Mouse (Mus musculus) myocyte (in vitro differentiated cells): ENCODE data around the gene Ctnnd1. TPM values are rescaled to one million over a fixed set of nuclear protein-coding genes. Genes with fewer than 3 reads are reported as not detected.
A peak's percentile ranks its signal among the peaks of the same experiment; 100 is the strongest.
"Not testable (repeated sequence)": the region's sequence is repeated elsewhere in the genome, so short reads cannot be mapped to it uniquely, and the experiment has no call there.

Experiments used
- H3K27me3 ChIP-seq: one replicate; pipeline ENCODE4 v1.6.1; 2011; ENCODE audit not compliant: control insufficient read depth, insufficient read depth, insufficient read length
- H3K36me3 ChIP-seq: one replicate; pipeline ENCODE4 v1.6.1; 2011; ENCODE audit not compliant: control insufficient read depth, insufficient read depth
- H3K4me2 ChIP-seq: one replicate; pipeline ENCODE4 v1.6.1; 2011; ENCODE audit warnings: low read depth, control low read depth
- H3K4me3 ChIP-seq: one replicate; pipeline ENCODE4 v1.5.1; 2011; ENCODE audit warnings: mild to moderate bottlenecking, control low read depth, moderate library complexity
- H3K79me2 ChIP-seq: one replicate; pipeline ENCODE4 v1.6.1; 2011; ENCODE audit not compliant: control insufficient read depth, insufficient read depth
- H3ac ChIP-seq: one replicate; pipeline ENCODE4 v1.6.1; 2011; ENCODE audit not compliant: control insufficient read depth, insufficient read length
- CEBPB ChIP-seq: IDR thresholded peaks from 2 replicates; pipeline ENCODE4 v1.6.1; 2011; ENCODE audit warnings: mild to moderate bottlenecking, moderate library complexity; ENCODE audit not compliant: poor library complexity, insufficient read depth, severe bottlenecking
- E2F4 ChIP-seq: IDR thresholded peaks from one replicate; pipeline ENCODE4 v1.6.1; 2011; ENCODE audit warnings: mild to moderate bottlenecking, control low read depth, moderate library complexity; ENCODE audit not compliant: insufficient read depth
- MAX ChIP-seq: IDR thresholded peaks from one replicate; pipeline ENCODE4 v1.6.1; 2011; ENCODE audit warnings: low read depth, mild to moderate bottlenecking, control low read depth
- MYOD1 ChIP-seq, 3 experiments: IDR thresholded peaks; one replicate each; pipeline ENCODE4 v1.6.1; 2011; ENCODE audit warnings: control low read depth in 2 of 3, low read depth in 2 of 3, mild to moderate bottlenecking in 2 of 3, moderate library complexity in 1 of 3; ENCODE audit not compliant: insufficient read length in 2 of 3, control insufficient read depth in 1 of 3
- MYOG ChIP-seq, 3 experiments: IDR thresholded peaks; one replicate each; pipeline ENCODE4 v1.6.1; 2011; ENCODE audit warnings: control low read depth in 2 of 3, low read depth in 2 of 3, mild to moderate bottlenecking in 2 of 3; ENCODE audit not compliant: insufficient read length in 2 of 3, control insufficient read depth in 1 of 3, insufficient read depth in 1 of 3
- POLR2A ChIP-seq: IDR thresholded peaks from one replicate; pipeline ENCODE4 v1.6.1; 2011; ENCODE audit warnings: low read depth, mild to moderate bottlenecking, control low read depth, moderate library complexity; ENCODE audit not compliant: insufficient read length
- POLR2AphosphoS2 ChIP-seq: IDR thresholded peaks from one replicate; pipeline ENCODE4 v1.6.1; 2011; ENCODE audit warnings: low read depth, control low read depth; ENCODE audit not compliant: insufficient read length
- REST ChIP-seq: IDR thresholded peaks from one replicate; pipeline ENCODE4 v1.6.1; 2011; ENCODE audit warnings: mild to moderate bottlenecking, control low read depth, moderate library complexity; ENCODE audit not compliant: insufficient read depth, insufficient read length
- SRF ChIP-seq: IDR thresholded peaks from one replicate; pipeline ENCODE4 v1.6.1; 2011; ENCODE audit warnings: low read depth; ENCODE audit not compliant: control insufficient read depth, insufficient read length
- TCF12 ChIP-seq: IDR thresholded peaks from one replicate; pipeline ENCODE4 v1.6.1; 2011; ENCODE audit warnings: mild to moderate bottlenecking, control low read depth; ENCODE audit not compliant: poor library complexity, insufficient read depth, severe bottlenecking
- TCF3 ChIP-seq: IDR thresholded peaks from one replicate; pipeline ENCODE4 v1.6.1; 2011; ENCODE audit warnings: low read depth, control low read depth; ENCODE audit not compliant: insufficient read length
- USF1 ChIP-seq: IDR thresholded peaks from one replicate; pipeline ENCODE4 v1.6.1; 2011; ENCODE audit warnings: low read depth, mild to moderate bottlenecking, control low read depth, moderate library complexity
- polyA plus RNA-seq: library from polyadenylated mRNA; unstranded; fragments of >200 nt; fragmentation: generic; extraction: Trizol; gene quantifications from one replicate; pipeline ENCODE4 v1.2.1, GENCODE M21; 2012; ENCODE audit warnings: missing spikeins

Ctnnd1 gene
- polyA plus RNA-seq, 1 experiment = 64.6 TPM

- no peaks in the 10 kb centered on the region for H3K36me3 ChIP-seq
- H3K79me2 ChIP-seq = peaks cover 31% of the 10 kb centered on the region
- H3K4me2 ChIP-seq = peak within 1 kb of the TSS; percentile 87
- peak within 1 kb of the TSS; percentile 61 for H3K4me3 ChIP-seq
- no peaks in the 10 kb centered on the region for H3K27me3 ChIP-seq
- TF ChIP-seq POLR2AphosphoS2 (no peak), E2F4 (no peak), USF1 (no peak), CEBPB (no peak), TCF3 (no peak), MAX (no peak), TCF12 (no peak), REST (no peak), MYOG (IDR thresholded peaks at IDR 0.05; ENCODE audit: control insufficient read depth in 1 of 3, insufficient read depth in 1 of 3, insufficient read length in 2 of 3, low read depth in 2 of 3) (no peak), POLR2A (no peak), MYOD1 (IDR thresholded peaks at IDR 0.05; ENCODE audit: control insufficient read depth in 1 of 3, insufficient read length in 2 of 3, low read depth in 2 of 3) (no peak), SRF (no peak)
- H3ac ChIP-seq = peak within 1 kb of the TSS; percentile 26
Measured at GRCm38 (mm10) chr2:84679016-84679415, 28.5 kb upstream of the Ctnnd1 start, which contains the start of gene Tmx2. TSS of gene Tmx2 (minus strand) at chr2:84679140.

GRCm38 (mm10) chr2:84677968-84678880, 27.7 kb upstream of the Ctnnd1 start, which contains the start of the genes Gm28635 and Med19:
TSS of gene Gm28635 (minus strand) at chr2:84678041.
TSS of gene Med19 (plus strand) at chr2:84678402.
- H3K27me3 ChIP-seq = no peaks in the 10 kb centered on the region
- H3K4me2 ChIP-seq = peak within 1 kb of the TSS; percentile 89
- peaks cover 2% of the 10 kb centered on the region for H3K36me3 ChIP-seq
- TF ChIP-seq MYOD1 (IDR thresholded peaks at IDR 0.05; ENCODE audit: control insufficient read depth in 1 of 3, insufficient read length in 2 of 3, low read depth in 2 of 3) (no peak), USF1 (no peak), CEBPB (no peak), MAX (no peak), MYOG (IDR thresholded peaks at IDR 0.05; ENCODE audit: control insufficient read depth in 1 of 3, insufficient read depth in 1 of 3, insufficient read length in 2 of 3, low read depth in 2 of 3) (no peak), TCF3 (no peak), POLR2A (peak; percentile 65), REST (no peak), POLR2AphosphoS2 (peak; percentile 78), TCF12 (no peak), E2F4 (peak; percentile 50), SRF (peak; percentile 47)
- peaks cover 31% of the 10 kb centered on the region for H3K79me2 ChIP-seq
- peak within 1 kb of the TSS; percentile 61 for H3K4me3 ChIP-seq
- H3ac ChIP-seq = peak within 1 kb of the TSS; percentile 26

- H3ac ChIP-seq = peak overlapping the region; percentile 26
- TF ChIP-seq POLR2AphosphoS2 = no peak
- no peak for TF ChIP-seq MYOD1 (IDR thresholded peaks at IDR 0.05; ENCODE audit: control insufficient read depth in 1 of 3, insufficient read length in 2 of 3, low read depth in 2 of 3)
- TF ChIP-seq REST = no peak
- TF ChIP-seq CEBPB = no peak
- no peak for TF ChIP-seq E2F4
- no peak for TF ChIP-seq MAX
- TF ChIP-seq SRF = no peak
- TF ChIP-seq USF1 = no peak
- TF ChIP-seq TCF12 = no peak
- TF ChIP-seq TCF3 = no peak
- TF ChIP-seq MYOG (IDR thresholded peaks at IDR 0.05; ENCODE audit: control insufficient read depth in 1 of 3, insufficient read depth in 1 of 3, insufficient read length in 2 of 3, low read depth in 2 of 3) = no peak
- TF ChIP-seq POLR2A = no peak
- H3K4me3 ChIP-seq = peak overlapping the region; percentile 61
- peaks cover 10% of the 10 kb centered on the region for H3K36me3 ChIP-seq
- H3K27me3 ChIP-seq = no peaks in the 10 kb centered on the region
- peaks cover 31% of the 10 kb centered on the region for H3K79me2 ChIP-seq
- peak overlapping the region; percentile 89 for H3K4me2 ChIP-seq
Measured at GRCm38 (mm10) chr2:84677270-84677967, 26.9 kb upstream of the Ctnnd1 start.

- peaks cover 19% of the 10 kb centered on the region for H3K79me2 ChIP-seq
- not testable (repeated sequence) for H3K27me3 ChIP-seq, H3K4me2 ChIP-seq, H3ac ChIP-seq
- H3K4me3 ChIP-seq = peak overlapping the region; percentile 92
- H3K36me3 ChIP-seq = peaks cover 12% of the 10 kb centered on the region
Measured at GRCm38 (mm10) chr2:84671535-84671934, 21.0 kb upstream of the Ctnnd1 start.
